Mouse (Mus musculus): ENCODE results near the gene Scp2. TPM values are rescaled to one million over a fixed set of nuclear protein-coding genes. Genes with fewer than 3 reads are reported as not detected.

The Scp2 gene
- total RNA-seq, 1 experiment, result 65.9 TPM

- H3K9me3 ChIP-seq (ENCODE audit: control insufficient read depth, insufficient read depth, low read depth, low read length), result no peaks in the 10 kb centered on the region
- no peak overlapping the region for H3K4me3 ChIP-seq (ENCODE audit: insufficient read depth in 1 of 2, low read depth in 1 of 2, low read length in 2 of 2, poor library complexity in 1 of 2, severe bottlenecking in 1 of 2)
- DNase-seq (ENCODE audit: low read depth, low spot score), result no peak
- TF ChIP-seq MAFK (IDR thresholded peaks at IDR 0.05; ENCODE audit: insufficient read depth, low read depth, low read length) (no peak), ZNF384 (IDR thresholded peaks at IDR 0.05; ENCODE audit: low read depth, low read length) (no peak), ZC3H11A (IDR thresholded peaks at IDR 0.05; ENCODE audit: borderline replicate concordance, low read depth, low read length) (no peak), CHD2 (IDR thresholded peaks at IDR 0.05; ENCODE audit: low read depth, low read length) (no peak), HCFC1 (IDR thresholded peaks at IDR 0.05; ENCODE audit: borderline replicate concordance, insufficient read depth, low read length) (no peak)
- in situ Hi-C loops (cut with MboI; ENCODE audit: low sequenced_read_pairs in 2 of 2, unreplicated experiment in 2 of 2), result no loop called here
- H3K36me3 ChIP-seq (ENCODE audit: control insufficient read depth, insufficient read depth, low read length, poor library complexity, severe bottlenecking), result no peaks in the 10 kb centered on the region
- no peak overlapping the region for H3K9ac ChIP-seq (ENCODE audit: insufficient read depth, low read depth, low read length, poor library complexity, severe bottlenecking)
- H3K4me1 ChIP-seq (ENCODE audit: control insufficient read depth in 2 of 2, insufficient read depth in 2 of 2, low read length in 2 of 2, poor library complexity in 1 of 2), result peaks cover 2 to 7% of the 10 kb centered on the region in 2 experiments; a peak in 2 of 4 replicates
- H3K27ac ChIP-seq (ENCODE audit: insufficient read depth, low read depth, low read length, poor library complexity, severe bottlenecking), result no peak overlapping the region
Measured at GRCm38 (mm10) chr4:107998641-107999332, 146.0 kb downstream of the Scp2 start.

- in situ Hi-C loops (cut with MboI; ENCODE audit: low sequenced_read_pairs in 2 of 2, unreplicated experiment in 2 of 2), result no loop called here
- H3K4me1 ChIP-seq (ENCODE audit: control insufficient read depth in 2 of 2, insufficient read depth in 2 of 2, low read length in 2 of 2, poor library complexity in 1 of 2), result peaks cover 2 to 10% of the 10 kb centered on the region in 2 experiments; a peak in 2 of 4 replicates
- H3K9me3 ChIP-seq (ENCODE audit: control insufficient read depth, insufficient read depth, low read depth, low read length), result no peaks in the 10 kb centered on the region
- no peaks in the 10 kb centered on the region for H3K36me3 ChIP-seq (ENCODE audit: control insufficient read depth, insufficient read depth, low read length, poor library complexity, severe bottlenecking)
- TF ChIP-seq ZC3H11A (IDR thresholded peaks at IDR 0.05; ENCODE audit: borderline replicate concordance, low read depth, low read length) (no peak), CHD2 (IDR thresholded peaks at IDR 0.05; ENCODE audit: low read depth, low read length) (no peak), MAFK (IDR thresholded peaks at IDR 0.05; ENCODE audit: insufficient read depth, low read depth, low read length) (no peak), HCFC1 (IDR thresholded peaks at IDR 0.05; ENCODE audit: borderline replicate concordance, insufficient read depth, low read length) (no peak), ZNF384 (IDR thresholded peaks at IDR 0.05; ENCODE audit: low read depth, low read length) (no peak)
- no peak overlapping the region for H3K9ac ChIP-seq (ENCODE audit: insufficient read depth, low read depth, low read length, poor library complexity, severe bottlenecking)
- no peak overlapping the region for H3K27ac ChIP-seq (ENCODE audit: insufficient read depth, low read depth, low read length, poor library complexity, severe bottlenecking)
- no peak for DNase-seq (ENCODE audit: low read depth, low spot score)
- no peak overlapping the region for H3K4me3 ChIP-seq (ENCODE audit: insufficient read depth in 1 of 2, low read depth in 1 of 2, low read length in 2 of 2, poor library complexity in 1 of 2, severe bottlenecking in 1 of 2)
Measured at GRCm38 (mm10) chr4:107996418-107996986, 148.3 kb downstream of the Scp2 start.

- no peak for DNase-seq (ENCODE audit: low read depth, low spot score)
- no peak overlapping the region for H3K27ac ChIP-seq (ENCODE audit: insufficient read depth, low read depth, low read length, poor library complexity, severe bottlenecking)
- no peak for TF ChIP-seq CHD2 (IDR thresholded peaks at IDR 0.05; ENCODE audit: low read depth, low read length)
- no peak for TF ChIP-seq ZNF384 (IDR thresholded peaks at IDR 0.05; ENCODE audit: low read depth, low read length)
- no peak for TF ChIP-seq MAFK (IDR thresholded peaks at IDR 0.05; ENCODE audit: insufficient read depth, low read depth, low read length)
- TF ChIP-seq ZC3H11A (IDR thresholded peaks at IDR 0.05; ENCODE audit: borderline replicate concordance, low read depth, low read length), result no peak
- no peak for TF ChIP-seq HCFC1 (IDR thresholded peaks at IDR 0.05; ENCODE audit: borderline replicate concordance, insufficient read depth, low read length)
- no peak overlapping the region for H3K4me3 ChIP-seq (ENCODE audit: insufficient read depth in 1 of 2, low read depth in 1 of 2, low read length in 2 of 2, poor library complexity in 1 of 2, severe bottlenecking in 1 of 2)
- no peaks in the 10 kb centered on the region for H3K36me3 ChIP-seq (ENCODE audit: control insufficient read depth, insufficient read depth, low read length, poor library complexity, severe bottlenecking)
- H3K9ac ChIP-seq (ENCODE audit: insufficient read depth, low read depth, low read length, poor library complexity, severe bottlenecking), result no peak overlapping the region
- in situ Hi-C loops (cut with MboI; ENCODE audit: low sequenced_read_pairs in 2 of 2, unreplicated experiment in 2 of 2), result no loop called here
- no peaks in the 10 kb centered on the region for H3K9me3 ChIP-seq (ENCODE audit: control insufficient read depth, insufficient read depth, low read depth, low read length)
- H3K4me1 ChIP-seq (ENCODE audit: control insufficient read depth in 2 of 2, insufficient read depth in 2 of 2, low read length in 2 of 2, poor library complexity in 1 of 2), result peaks cover 2 to 10% of the 10 kb centered on the region in 2 experiments; a peak in 2 of 4 replicates
Measured at GRCm38 (mm10) chr4:107995727-107996126, 149.1 kb downstream of the Scp2 start.

- H3K4me1 ChIP-seq (ENCODE audit: control insufficient read depth in 2 of 2, insufficient read depth in 2 of 2, low read length in 2 of 2, poor library complexity in 1 of 2), result peaks cover 2 to 10% of the 10 kb centered on the region in 2 experiments; a peak in 2 of 4 replicates
- H3K27ac ChIP-seq (ENCODE audit: insufficient read depth, low read depth, low read length, poor library complexity, severe bottlenecking), result no peak overlapping the region
- H3K9ac ChIP-seq (ENCODE audit: insufficient read depth, low read depth, low read length, poor library complexity, severe bottlenecking), result no peak overlapping the region
- no peak for TF ChIP-seq HCFC1 (IDR thresholded peaks at IDR 0.05; ENCODE audit: borderline replicate concordance, insufficient read depth, low read length)
- no peak for TF ChIP-seq CHD2 (IDR thresholded peaks at IDR 0.05; ENCODE audit: low read depth, low read length)
- no peak for TF ChIP-seq MAFK (IDR thresholded peaks at IDR 0.05; ENCODE audit: insufficient read depth, low read depth, low read length)
- TF ChIP-seq ZC3H11A (IDR thresholded peaks at IDR 0.05; ENCODE audit: borderline replicate concordance, low read depth, low read length), result no peak
- no peak for TF ChIP-seq ZNF384 (IDR thresholded peaks at IDR 0.05; ENCODE audit: low read depth, low read length)
- in situ Hi-C loops (cut with MboI; ENCODE audit: low sequenced_read_pairs in 2 of 2, unreplicated experiment in 2 of 2), result no loop called here
- no peak for DNase-seq (ENCODE audit: low read depth, low spot score)
- no peaks in the 10 kb centered on the region for H3K36me3 ChIP-seq (ENCODE audit: control insufficient read depth, insufficient read depth, low read length, poor library complexity, severe bottlenecking)
- H3K9me3 ChIP-seq (ENCODE audit: control insufficient read depth, insufficient read depth, low read depth, low read length), result no peaks in the 10 kb centered on the region
- no peak overlapping the region for H3K4me3 ChIP-seq (ENCODE audit: insufficient read depth in 1 of 2, low read depth in 1 of 2, low read length in 2 of 2, poor library complexity in 1 of 2, severe bottlenecking in 1 of 2)
Measured at GRCm38 (mm10) chr4:107995011-107995410, 149.8 kb downstream of the Scp2 start.

Other genes with a start within 250 kb of the Scp2 start
- gene Cpt2, start 221.4 kb downstream of the Scp2 start, total RNA-seq (2012; rRNA removed), result 7.9 and 11.0 TPM in 2 replicates
- 0.18 and 0.37 TPM in 2 replicates for gene Slc1a7, start 176.7 kb downstream of the Scp2 start, total RNA-seq (2012; rRNA removed)
- 0.74 and 1.0 TPM in 2 replicates for gene Podn, start 48.6 kb downstream of the Scp2 start, total RNA-seq (2012; rRNA removed)
- gene Echdc2, start 20.4 kb upstream of the Scp2 start, total RNA-seq (2012; rRNA removed), result 37.9 and 50.8 TPM in 2 replicates
- gene Zyg11a, start 73.0 kb upstream of the Scp2 start, total RNA-seq (2012; rRNA removed), result 10.4 and 12.8 TPM in 2 replicates
- gene Zyg11b, start 156.1 kb upstream of the Scp2 start, total RNA-seq (2012; rRNA removed), result 13.3 and 13.6 TPM in 2 replicates
- 24.7 and 37.0 TPM in 2 replicates for gene Coa7, start 183.1 kb upstream of the Scp2 start, total RNA-seq (2012; rRNA removed)
- gene Shisal2a, start 238.4 kb upstream of the Scp2 start, total RNA-seq (2012; rRNA removed), result 1.5 and 5.5 TPM in 2 replicates

Data from ES-E14 (cell line).